Mouse (Mus musculus): ENCODE data around the gene Pcdh8. TPM values are rescaled to one million over a fixed set of nuclear protein-coding genes. Genes with fewer than 3 reads are reported as not detected.

The Pcdh8 gene
- polyA plus RNA-seq (2012; rRNA removed; ENCODE audit: low replicate concordance): 0.05 and 0.06 TPM in 2 replicates

DNA sequence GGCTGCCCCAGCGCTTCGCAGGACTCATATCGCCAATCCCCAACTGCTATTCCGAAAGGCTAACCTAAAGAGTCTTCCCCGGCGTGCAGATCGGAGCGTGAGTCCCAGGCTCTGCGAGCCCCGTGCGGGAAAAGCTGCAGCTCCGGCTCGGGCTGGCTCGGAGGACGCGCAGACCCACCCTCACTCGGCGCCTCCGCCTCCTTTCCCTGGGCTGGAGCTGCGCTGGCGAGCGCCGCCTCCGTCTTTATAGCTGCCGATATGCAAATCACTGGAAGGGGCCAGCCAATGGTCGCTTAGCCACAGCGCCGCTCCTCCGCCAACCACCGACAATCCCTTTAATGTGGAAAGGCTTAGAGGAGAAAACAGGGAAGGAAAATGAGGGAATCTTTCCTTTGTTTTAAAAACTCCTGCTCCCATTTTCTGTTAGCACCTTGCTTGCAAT is at the start of gene Pcdh8:
TSS of gene Pcdh8 (minus strand) at position 219 of the 442 bp plus-strand sequence.

Other genes with a start within 250 kb of the Pcdh8 start
- gene Sugt1, start 183.6 kb downstream of the Pcdh8 start, polyA plus RNA-seq (2012; rRNA removed; ENCODE audit: low replicate concordance): 10.0 and 10.6 TPM in 2 replicates
- 0.50 and 1.9 TPM in 2 replicates for gene Cnmd, start 109.1 kb downstream of the Pcdh8 start, polyA plus RNA-seq (2012; rRNA removed; ENCODE audit: low replicate concordance)
- 0.28 TPM in 1 of 2 replicates, not detected in the other for gene Olfm4, start 212.8 kb upstream of the Pcdh8 start, polyA plus RNA-seq (2012; rRNA removed; ENCODE audit: low replicate concordance)